Mouse (Mus musculus) urinary bladder, postnatal 25 days (tissue): ENCODE measurements at regions not wholly inside any gene's neighbourhood (a gene's known extent, or its start where the extent isn't known, plus 50 kb on each side); places are given as distances from the start of the nearest gene placed in this dataset.

Experiments used
- DNase-seq: peaks from one replicate; pipeline ENCODE4 v3.0.0; 2022; ENCODE audit warnings: low spot score

GRCm38 (mm10) chr1:168823184-168823583 is 391.1 kb upstream of the Pbx1 start:
- DNase-seq, result no peak

- DNase-seq, result no peak
Observed at GRCm38 (mm10) chr1:168818381-168818780, 386.3 kb upstream of the Pbx1 start.

- DNase-seq, result no peak
Observed at GRCm38 (mm10) chr1:168807084-168807483, 375.0 kb upstream of the Pbx1 start.

GRCm38 (mm10) chr1:168805442-168805841 is 373.4 kb upstream of the Pbx1 start:
- no peak for DNase-seq

DNA sequence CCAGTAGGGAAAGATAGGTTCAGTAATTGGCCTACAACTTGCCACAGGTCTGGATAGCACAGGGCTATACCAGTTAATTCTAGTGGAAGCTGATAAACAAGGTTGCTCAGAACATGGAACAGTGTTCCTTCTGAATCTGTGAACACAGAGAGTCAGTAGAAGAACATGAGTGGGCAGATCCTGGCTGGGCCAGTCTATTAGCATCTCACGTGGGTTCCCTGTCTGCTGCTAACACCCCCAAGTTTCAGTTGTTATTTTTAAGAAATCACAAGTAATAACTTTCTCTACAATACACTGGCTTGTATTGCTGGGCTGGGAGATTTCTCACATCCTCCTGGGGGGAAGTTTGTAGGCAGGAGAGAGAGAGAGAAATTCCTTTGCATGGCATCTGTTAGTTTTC is 369.0 kb upstream of the Pbx1 start:
- no peak for DNase-seq

- DNase-seq, result no peak
Observed at GRCm38 (mm10) chr1:168786731-168787130, 354.7 kb upstream of the Pbx1 start.

GRCm38 (mm10) chr1:168783851-168784250 is 351.8 kb upstream of the Pbx1 start:
- no peak for DNase-seq

GRCm38 (mm10) chr1:168764368-168764895 is 332.4 kb upstream of the Pbx1 start:
- DNase-seq, result no peak

DNA sequence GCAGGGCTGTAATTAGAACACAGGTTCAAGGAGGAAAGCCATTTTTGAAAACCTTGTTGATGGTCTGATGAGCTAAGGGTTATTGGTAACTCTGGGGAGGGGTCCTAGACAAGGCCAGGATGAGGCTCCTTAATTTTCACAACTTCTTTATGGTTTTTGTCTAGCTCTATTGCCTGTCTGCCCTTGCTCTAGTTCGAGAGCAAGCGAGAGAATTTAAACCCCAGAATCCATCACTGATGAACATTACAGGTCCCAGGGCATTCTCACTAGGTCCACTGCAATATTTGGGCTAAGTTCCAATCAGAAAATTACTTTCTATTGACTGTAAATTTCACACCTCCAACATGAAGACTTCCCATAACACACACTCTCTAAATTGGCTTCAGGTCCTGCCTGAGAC is 329.0 kb upstream of the Pbx1 start:
- DNase-seq, result no peak

DNA sequence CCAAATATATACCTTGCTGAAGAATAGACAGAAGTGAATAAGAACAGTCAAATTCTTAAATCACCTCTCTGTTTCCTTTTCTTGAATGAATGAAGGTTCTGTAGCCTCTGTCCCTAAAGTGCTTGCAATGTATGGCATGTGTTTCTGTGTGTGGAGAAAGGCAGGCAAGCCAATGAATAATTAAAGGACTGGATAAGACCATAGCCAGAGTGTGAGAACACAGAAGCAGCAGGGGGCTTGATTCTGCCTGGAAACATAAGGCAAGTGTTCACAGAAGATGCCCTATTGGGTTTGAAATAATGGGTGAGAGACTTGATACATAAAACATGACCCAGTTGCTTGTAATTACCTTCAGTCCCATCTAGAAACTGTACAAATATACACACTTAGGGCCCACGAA is 328.2 kb upstream of the Pbx1 start:
- no peak for DNase-seq

GRCm38 (mm10) chr1:168758835-168759234 is 326.8 kb upstream of the Pbx1 start:
- DNase-seq, result no peak

- no peak for DNase-seq
Observed at GRCm38 (mm10) chr1:168754196-168754595, 322.1 kb upstream of the Pbx1 start.

- no peak for DNase-seq
Observed at GRCm38 (mm10) chr1:168743435-168743834, 311.4 kb upstream of the Pbx1 start.

- DNase-seq, result no peak
Observed at GRCm38 (mm10) chr1:168738005-168738404, 305.9 kb upstream of the Pbx1 start.

- DNase-seq, result no peak
Observed at GRCm38 (mm10) chr1:168737277-168737863, 305.3 kb upstream of the Pbx1 start.

GRCm38 (mm10) chr1:168733066-168733465 is 301.0 kb upstream of the Pbx1 start:
- DNase-seq, result no peak

- no peak for DNase-seq
Observed at GRCm38 (mm10) chr1:168709836-168710235, 277.8 kb upstream of the Pbx1 start.

- no peak for DNase-seq
Observed at GRCm38 (mm10) chr1:168709017-168709681, 277.1 kb upstream of the Pbx1 start.

- no peak for DNase-seq
Observed at GRCm38 (mm10) chr1:168708161-168708865, 276.2 kb upstream of the Pbx1 start.

- no peak for DNase-seq
Observed at GRCm38 (mm10) chr1:168697386-168697785, 265.3 kb upstream of the Pbx1 start.

- no peak for DNase-seq
Observed at GRCm38 (mm10) chr1:168686821-168687220, 254.8 kb upstream of the Pbx1 start.

GRCm38 (mm10) chr1:168685147-168685546 is 253.1 kb upstream of the Pbx1 start:
- DNase-seq, result no peak
